In the genomic region with DNA sequence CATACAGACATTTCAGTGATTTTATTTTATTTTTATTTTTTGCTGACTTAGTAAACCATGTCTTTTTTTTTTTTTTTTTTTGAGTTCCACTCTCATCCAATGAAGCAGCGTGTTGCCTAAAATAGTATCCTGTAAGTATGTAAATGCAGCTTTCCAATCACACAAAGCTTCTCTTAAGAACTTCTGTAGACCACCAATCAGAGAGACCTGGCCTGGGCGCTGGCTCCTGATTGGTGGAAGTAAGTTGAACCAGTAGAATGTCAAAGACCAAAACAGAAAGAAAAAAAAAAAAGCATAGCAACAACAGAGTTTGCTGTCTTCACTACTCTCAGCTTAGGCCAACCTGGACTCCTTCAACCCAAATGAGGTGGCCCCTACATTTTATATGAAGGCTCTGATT, we compare ENCODE assay signal across 8 mouse cellular contexts. TPM values are rescaled to one million over a fixed set of nuclear protein-coding genes. Genes with fewer than 3 reads are reported as not detected.
DNase-seq lines count a peak whose midpoint lies in the region; ATAC-seq lines count a peak whose summit lies in the region.

No protein-coding gene starts in this region.

- H3K9ac ChIP-seq in hindbrain, embryonic 16.5 days (ENCODE audit: low read depth, low read length) = no peak overlapping the region

- intact Hi-C loops in heart, postnatal 25 days (cut with DNase I) = no loop called here

- peaks cover 4% of the 10 kb centered on the region for H3K4me1 ChIP-seq in hindbrain, embryonic 16.5 days (ENCODE audit: control insufficient read depth, insufficient read depth, low read depth, low read length)

- H3K4me3 ChIP-seq in hindbrain, embryonic 16.5 days (ENCODE audit: low read length) = no peak overlapping the region

- peak overlapping the region; percentile 50 for H3K4me2 ChIP-seq in hindbrain, embryonic 16.5 days (ENCODE audit: low read length)

- ATAC-seq in hindbrain, embryonic 16.5 days = peak; percentile 6; the same call in 1 of the 2 replicates
- ATAC-seq in CD4-positive, CD25-positive, alpha-beta regulatory T cell, adult 4 months = no peak

- no peaks in the 10 kb centered on the region for H3K36me3 ChIP-seq in hindbrain, embryonic 16.5 days (ENCODE audit: control insufficient read depth, insufficient read depth, low read length)

- 58% methylated on average over 2 of the region's 2 CpGs for WGBS in hindbrain, embryonic 16.5 days

- no peak overlapping the region for H3K27ac ChIP-seq in hindbrain, embryonic 16.5 days (ENCODE audit: low read depth, low read length)

- peak; percentile 92 for DNase-seq in heart, adult 11 months
- no peak for DNase-seq in heart, postnatal 25 days (ENCODE audit: low spot score)
- DNase-seq in brain, adult 2 months (ENCODE audit: low read depth, low spot score) = peak; percentile 44
- DNase-seq in mesoderm, embryonic 11.5 days (ENCODE audit: low read depth, low spot score) = peak; percentile 17
- DNase-seq in spleen, postnatal 14 days (ENCODE audit: low spot score in 2 of 2) = no peak
- no peak for DNase-seq in layer of hippocampus, adult 11-12 months (ENCODE audit: low spot score)

- H3K27me3 ChIP-seq in hindbrain, embryonic 16.5 days (replicated peaks; ENCODE audit: control insufficient read depth, insufficient read depth, low read length) = no peaks in the 10 kb centered on the region

- no peaks in the 10 kb centered on the region for H3K9me3 ChIP-seq in hindbrain, embryonic 16.5 days (ENCODE audit: control insufficient read depth, low read length)

RNA-seq across cellular contexts. Expression of a gene that starts 4.8 kb away (rescaled TPM):
- 10 to 100 TPM; 10.0 to 11.7 TPM for total RNA-seq in heart, postnatal 25 days (2021)
- polyA plus RNA-seq in hindbrain, embryonic 16.5 days (2015; fragmentation: Nextera tagmentation; extraction: Ambion mirVana) = 37.3 and 44.0 TPM in 2 replicates
- polyA plus RNA-seq in CD4-positive, CD25-positive, alpha-beta regulatory T cell, adult 4 months (2017; shearing (Covaris generic)) = 10 to 100 TPM; 13.0 to 15.2 TPM

RNA-seq across cellular contexts. Expression of a gene that starts 11.2 kb away (rescaled TPM):
- total RNA-seq in heart, postnatal 25 days (2021) = 1 to 10 TPM; 1.0 to 1.1 TPM
- polyA plus RNA-seq in hindbrain, embryonic 16.5 days (2015; fragmentation: Nextera tagmentation; extraction: Ambion mirVana) = 0.54 and 0.84 TPM in 2 replicates
- polyA plus RNA-seq in CD4-positive, CD25-positive, alpha-beta regulatory T cell, adult 4 months (2017; shearing (Covaris generic)) = 1 to 10 TPM in 1 of 2 experiments, under 1 TPM in 1; 0.22 to 1.4 TPM

RNA-seq across cellular contexts. Expression of a gene that starts 35.0 kb away (rescaled TPM):
- total RNA-seq in heart, postnatal 25 days (2021) = 10 to 100 TPM; 31.1 to 32.3 TPM
- polyA plus RNA-seq in hindbrain, embryonic 16.5 days (2015; fragmentation: Nextera tagmentation; extraction: Ambion mirVana) = 60.8 and 63.1 TPM in 2 replicates
- polyA plus RNA-seq in CD4-positive, CD25-positive, alpha-beta regulatory T cell, adult 4 months (2017; shearing (Covaris generic)) = 10 to 100 TPM; 72.1 to 78.7 TPM

RNA-seq across cellular contexts. Expression of a gene that starts 35.3 kb away (rescaled TPM):
- under 1 TPM; 0.52 to 0.84 TPM for total RNA-seq in heart, postnatal 25 days (2021)
- polyA plus RNA-seq in hindbrain, embryonic 16.5 days (2015; fragmentation: Nextera tagmentation; extraction: Ambion mirVana) = 6.3 and 8.1 TPM in 2 replicates
- polyA plus RNA-seq in CD4-positive, CD25-positive, alpha-beta regulatory T cell, adult 4 months (2017; shearing (Covaris generic)) = 1 to 10 TPM; 1.9 to 3.2 TPM

Comparison
In these comparisons a context has a peak if more than half of its experiments do, and no peak if none do; other contexts are left out.
1. DNase-seq: peak in heart, adult 11 months (single experiment), brain, adult 2 months (single experiment) and mesoderm, embryonic 11.5 days (single experiment); none in heart, postnatal 25 days (single experiment), spleen, postnatal 14 days (0 of 2) and layer of hippocampus, adult 11-12 months (single experiment).